ENCODE assay signal across 12 mouse cellular contexts in genomic region chr4:42879829-42880676, GRCm38 (mm10). TPM values are rescaled to one million over a fixed set of nuclear protein-coding genes. Genes with fewer than 3 reads are reported as not detected.
DNase-seq lines count a peak whose midpoint lies in the region; ATAC-seq and TF ChIP-seq lines count a peak whose summit lies in the region.
"Had no signal": no experiment of that assay in that cellular context is flagged by ENCODE, and none has a peak within 500 bp of the region (broad histone marks: within the 10 kb centered on the region; RNA-seq: fewer than 3 reads in every experiment).

No protein-coding gene starts in this region.

- no peaks in the 10 kb centered on the region for H3K36me3 ChIP-seq in heart, embryonic 10.5 days
- H3K36me3 ChIP-seq in liver, postnatal 0 days (replicated peaks; ENCODE audit: insufficient read depth, low read length): no peaks in the 10 kb centered on the region

- WGBS in heart, embryonic 10.5 days: 56% methylated on average over 16 of the region's 16 CpGs
- WGBS in liver, postnatal 0 days (ENCODE audit: insufficient replicate concordance): 42% methylated on average over 16 of the region's 16 CpGs

- peak; percentile 90 for DNase-seq in heart, embryonic 10.5 days (ENCODE audit: low spot score)
- DNase-seq in heart, adult 11 months: no peak
- DNase-seq in spleen, adult 12 weeks (ENCODE audit: low spot score): peak; percentile 60
- DNase-seq in spleen, adult 18-20 months: no peak
- peak; percentile 63 for DNase-seq in liver, postnatal 0 days
- DNase-seq in embryo, embryonic 10.5 days (ENCODE audit: low spot score): no peak
- no peak for DNase-seq in right cerebral cortex, postnatal 25 days
- DNase-seq in right cerebral cortex, adult 18-20 months: no peak
- DNase-seq: heart, postnatal 4 days; lung, postnatal 4 days had no signal

- peak overlapping the region; percentile 60 for H3K9ac ChIP-seq in liver, postnatal 0 days (replicated peaks)

- peak; percentile 97 for ATAC-seq in liver, postnatal 0 days

- 0 out of 2 replicates have a peak, but pooled peaks cover 3% of the 10 kb centered on the region for H3K27me3 ChIP-seq in heart, embryonic 10.5 days (ENCODE audit: insufficient read depth, poor library complexity, severe bottlenecking)
- no peaks in the 10 kb centered on the region for H3K27me3 ChIP-seq in liver, postnatal 0 days (ENCODE audit: insufficient read depth, low read length)

- H3K9me3 ChIP-seq in heart, embryonic 10.5 days: no peaks in the 10 kb centered on the region
- no peaks in the 10 kb centered on the region for H3K9me3 ChIP-seq in liver, postnatal 0 days (ENCODE audit: low read length)

- H3K4me3 ChIP-seq in heart, embryonic 10.5 days: no peak overlapping the region
- H3K4me3 ChIP-seq in liver, postnatal 0 days (ENCODE audit: low read depth, low read length): peak overlapping the region; percentile 46

- TF ChIP-seq CTCF in liver, postnatal 0 days (IDR thresholded peaks at IDR 0.05; ENCODE audit: low read depth): peak; percentile 42

- TF ChIP-seq EP300 in liver, postnatal 0 days (IDR thresholded peaks at IDR 0.05; ENCODE audit: low read depth): peak; percentile 97

- H3K27ac ChIP-seq in heart, embryonic 10.5 days: peak overlapping the region; percentile 59; the same call in 1 of the 2 replicates
- peak overlapping the region; percentile 87 for H3K27ac ChIP-seq in liver, postnatal 0 days (ENCODE audit: low read depth)

- peaks cover 5% of the 10 kb centered on the region; the same call in 1 of the 2 replicates for H3K4me1 ChIP-seq in heart, embryonic 10.5 days
- H3K4me1 ChIP-seq in liver, postnatal 0 days (ENCODE audit: insufficient read depth): peaks cover 9% of the 10 kb centered on the region; the same call in 1 of the 2 replicates

- peak overlapping the region; percentile 60 for H3K4me2 ChIP-seq in liver, postnatal 0 days (ENCODE audit: low read depth, low read length)

RNA-seq across cellular contexts. Expression of gene Fam205c, which starts 6.0 kb away (rescaled TPM):
- polyA plus RNA-seq in heart, embryonic 10.5 days (2016; fragmentation: Nextera tagmentation; extraction: Ambion mirVana): 0.16 and 0.24 TPM in 2 replicates
- 0.22 and 0.39 TPM in 2 replicates for polyA plus RNA-seq in liver, postnatal 0 days (2015; fragmentation: Nextera tagmentation; extraction: Ambion mirVana)
- polyA plus RNA-seq: C2C12; cortical plate, adult 2 months had no signal

RNA-seq across cellular contexts. Expression of gene Gm12394, which starts 23.5 kb away (rescaled TPM):
- 0.09 and 0.19 TPM in 2 replicates for polyA plus RNA-seq in heart, embryonic 10.5 days (2016; fragmentation: Nextera tagmentation; extraction: Ambion mirVana)
- 0.05 TPM in 1 of 2 replicates, not detected in the other for polyA plus RNA-seq in liver, postnatal 0 days (2015; fragmentation: Nextera tagmentation; extraction: Ambion mirVana)
- polyA plus RNA-seq: C2C12 had no signal

RNA-seq across cellular contexts. Expression of gene Fam205a1, which starts 26.4 kb away (rescaled TPM):
- 0.04 TPM in 2 replicates for polyA plus RNA-seq in heart, embryonic 10.5 days (2016; fragmentation: Nextera tagmentation; extraction: Ambion mirVana)
- polyA plus RNA-seq in liver, postnatal 0 days (2015; fragmentation: Nextera tagmentation; extraction: Ambion mirVana): 0.04 TPM in 2 replicates
- polyA plus RNA-seq: C2C12 had no signal

RNA-seq across cellular contexts. Expression of gene Phf24, which starts 36.4 kb away (rescaled TPM):
- polyA plus RNA-seq in heart, embryonic 10.5 days (2016; fragmentation: Nextera tagmentation; extraction: Ambion mirVana): 1.5 and 2.8 TPM in 2 replicates
- polyA plus RNA-seq in liver, postnatal 0 days (2015; fragmentation: Nextera tagmentation; extraction: Ambion mirVana): 0.11 and 0.12 TPM in 2 replicates
- polyA plus RNA-seq: C2C12 had no signal

Comparison
In these comparisons a context has a peak if more than half of its experiments do, and no peak if none do; other contexts are left out.
1. DNase-seq: peak in heart, embryonic 10.5 days (single experiment), spleen, adult 12 weeks (single experiment) and liver, postnatal 0 days (single experiment); none in heart, adult 11 months (single experiment), spleen, adult 18-20 months (0 of 2), embryo, embryonic 10.5 days (single experiment), right cerebral cortex, postnatal 25 days (single experiment) and right cerebral cortex, adult 18-20 months (single experiment).